9 mouse cellular contexts compared by ENCODE assay signal in genomic region chr7:99962536-99963236, GRCm38 (mm10). TPM values are rescaled to one million over a fixed set of nuclear protein-coding genes. Genes with fewer than 3 reads are reported as not detected.
DNase-seq lines count a peak whose midpoint lies in the region; ATAC-seq and TF ChIP-seq lines count a peak whose summit lies in the region.
"Had no signal": no experiment of that assay in that cellular context is flagged by ENCODE, and none has a peak within 500 bp of the region (broad histone marks: within the 10 kb centered on the region; RNA-seq: fewer than 3 reads in every experiment).

No protein-coding gene starts in this region.

- H3K9me3 ChIP-seq in embryonic facial prominence, embryonic 15.5 days (replicated peaks): no peaks in the 10 kb centered on the region
- no peaks in the 10 kb centered on the region for H3K9me3 ChIP-seq in embryonic facial prominence, embryonic 10.5 days
- no peaks in the 10 kb centered on the region for H3K9me3 ChIP-seq in lung, embryonic 14.5 days (ENCODE audit: low read depth, low read length)

- no peak for DNase-seq in embryonic facial prominence, embryonic 10.5 days (ENCODE audit: low spot score)
- no peak for DNase-seq in lung, embryonic 14.5 days
- DNase-seq in lung, postnatal 10 days: no peak
- DNase-seq in kidney, postnatal 14 days: peak; percentile 52
- no peak for DNase-seq in thymus, adult 2 months
- no peak for DNase-seq in ovary, postnatal 14 days (ENCODE audit: low spot score)
- DNase-seq: adrenal gland, adult 2 months had no signal

- no peak for TF ChIP-seq POLR2A in olfactory bulb, adult 2 months (IDR thresholded peaks at IDR 0.05; ENCODE audit: insufficient read depth, low read depth, low read length)
- TF ChIP-seq POLR2A in thymus, adult 2 months (IDR thresholded peaks at IDR 0.05; ENCODE audit: control insufficient read depth, extremely low read depth, insufficient read depth, low read length, poor library complexity): no peak

- H3K4me2 ChIP-seq in embryonic facial prominence, embryonic 15.5 days (replicated peaks): no peak overlapping the region
- no peak overlapping the region for H3K4me2 ChIP-seq in lung, embryonic 14.5 days

- H3K9ac ChIP-seq in embryonic facial prominence, embryonic 15.5 days: no peak overlapping the region
- no peak overlapping the region for H3K9ac ChIP-seq in lung, embryonic 14.5 days

- no peaks in the 10 kb centered on the region for H3K27me3 ChIP-seq in embryonic facial prominence, embryonic 15.5 days
- no peaks in the 10 kb centered on the region for H3K27me3 ChIP-seq in embryonic facial prominence, embryonic 10.5 days (replicated peaks; ENCODE audit: low read depth, poor library complexity, severe bottlenecking)
- no peaks in the 10 kb centered on the region for H3K27me3 ChIP-seq in lung, embryonic 14.5 days (ENCODE audit: insufficient read depth, low read length)
- no peaks in the 10 kb centered on the region for H3K27me3 ChIP-seq in thymus, adult 2 months (ENCODE audit: control insufficient read depth, insufficient read depth, low read length)

- no peak for ATAC-seq in embryonic facial prominence, embryonic 15.5 days (ENCODE audit: insufficient number of reproducible peaks, low FRiP score, low TSS enrichment, low read depth)
- ATAC-seq in lung, embryonic 14.5 days (ENCODE audit: insufficient read depth): no peak

- TF ChIP-seq CTCF in lung, embryonic 14.5 days (IDR thresholded peaks at IDR 0.05; ENCODE audit: low read depth): no peak
- no peak for TF ChIP-seq CTCF in olfactory bulb, adult 2 months (IDR thresholded peaks at IDR 0.05; ENCODE audit: insufficient read depth, low read depth, low read length)
- TF ChIP-seq CTCF in thymus, adult 2 months (IDR thresholded peaks at IDR 0.05; ENCODE audit: borderline replicate concordance, control insufficient read depth, extremely low read depth, insufficient read depth, low read length, poor library complexity): no peak

- peaks cover 32% of the 10 kb centered on the region for H3K4me1 ChIP-seq in embryonic facial prominence, embryonic 15.5 days
- peaks cover 36% of the 10 kb centered on the region for H3K4me1 ChIP-seq in embryonic facial prominence, embryonic 10.5 days
- H3K4me1 ChIP-seq in lung, embryonic 14.5 days (ENCODE audit: insufficient read depth): peaks cover 13% of the 10 kb centered on the region
- peaks cover 19% of the 10 kb centered on the region for H3K4me1 ChIP-seq in olfactory bulb, adult 2 months (ENCODE audit: control insufficient read depth, insufficient read depth, low read length)
- H3K4me1 ChIP-seq in thymus, adult 2 months (replicated peaks; ENCODE audit: control insufficient read depth, insufficient read depth, low read length): peaks cover 14% of the 10 kb centered on the region

- WGBS in embryonic facial prominence, embryonic 15.5 days: 73% methylated on average over 8 of the region's 8 CpGs
- WGBS in embryonic facial prominence, embryonic 10.5 days: 76% methylated on average over 8 of the region's 8 CpGs
- WGBS in lung, embryonic 14.5 days: 53% methylated on average over 8 of the region's 8 CpGs
- WGBS in olfactory bulb, adult 2 months: 50% methylated on average over 8 of the region's 8 CpGs
- 26% methylated on average over 8 of the region's 8 CpGs for WGBS in thymus, adult 2 months

- no peak overlapping the region for H3K4me3 ChIP-seq in embryonic facial prominence, embryonic 15.5 days (replicated peaks)
- no peak overlapping the region for H3K4me3 ChIP-seq in embryonic facial prominence, embryonic 10.5 days
- no peak overlapping the region for H3K4me3 ChIP-seq in lung, embryonic 14.5 days (ENCODE audit: low read depth, low read length)
- H3K4me3 ChIP-seq in olfactory bulb, adult 2 months (ENCODE audit: insufficient read depth, low read depth, low read length): no peak overlapping the region
- no peak overlapping the region for H3K4me3 ChIP-seq in thymus, adult 2 months (ENCODE audit: control insufficient read depth, insufficient read depth, low read length)

- 0 out of 2 replicates have a peak overlapping the region, but pooled peaks have one; percentile 22 for H3K27ac ChIP-seq in embryonic facial prominence, embryonic 15.5 days (replicated peaks)
- H3K27ac ChIP-seq in embryonic facial prominence, embryonic 10.5 days (replicated peaks): no peak overlapping the region
- 0 out of 2 replicates have a peak overlapping the region, but pooled peaks have one; percentile 34 for H3K27ac ChIP-seq in lung, embryonic 14.5 days (ENCODE audit: low read depth)
- peak overlapping the region; percentile 51; the same call in 1 of the 2 replicates for H3K27ac ChIP-seq in olfactory bulb, adult 2 months (ENCODE audit: insufficient read depth, low read depth, low read length)
- H3K27ac ChIP-seq in thymus, adult 2 months (ENCODE audit: control insufficient read depth, insufficient read depth, low read length): no peak overlapping the region

- H3K36me3 ChIP-seq in embryonic facial prominence, embryonic 15.5 days: no peaks in the 10 kb centered on the region
- H3K36me3 ChIP-seq in embryonic facial prominence, embryonic 10.5 days (replicated peaks): no peaks in the 10 kb centered on the region
- no peaks in the 10 kb centered on the region for H3K36me3 ChIP-seq in lung, embryonic 14.5 days (ENCODE audit: insufficient read depth)
- no peaks in the 10 kb centered on the region for H3K36me3 ChIP-seq in thymus, adult 2 months (ENCODE audit: control insufficient read depth, insufficient read depth, low read length)

RNA-seq across cellular contexts. Expression of gene Rnf169, which starts 17.6 kb away (rescaled TPM):
- 5.4 and 5.6 TPM in 2 replicates for polyA plus RNA-seq in embryonic facial prominence, embryonic 15.5 days (2015; fragmentation: Nextera tagmentation; extraction: Ambion mirVana)
- polyA plus RNA-seq in embryonic facial prominence, embryonic 10.5 days (2016; fragmentation: Nextera tagmentation; extraction: Ambion mirVana): 5.4 and 5.7 TPM in 2 replicates
- 7.8 and 8.1 TPM in 2 replicates for polyA plus RNA-seq in lung, embryonic 14.5 days (2014; fragmentation: Nextera tagmentation; extraction: Ambion mirVana)
- 42.4 TPM in 1 of 2 replicates, not detected in the other for polyA plus RNA-seq in olfactory bulb, adult 2 months (2012; ENCODE audit: insufficient read depth, insufficient read length, low replicate concordance, missing spikeins)
- 13.3 and 16.4 TPM in 2 replicates for polyA plus RNA-seq in thymus, adult 2 months (2012; rRNA removed)

RNA-seq across cellular contexts. Expression of gene Chrdl2, which starts 43.3 kb away (rescaled TPM):
- 1.8 and 1.9 TPM in 2 replicates for polyA plus RNA-seq in embryonic facial prominence, embryonic 15.5 days (2015; fragmentation: Nextera tagmentation; extraction: Ambion mirVana)
- 0.71 and 0.77 TPM in 2 replicates for polyA plus RNA-seq in embryonic facial prominence, embryonic 10.5 days (2016; fragmentation: Nextera tagmentation; extraction: Ambion mirVana)
- 0.12 TPM in 1 of 2 replicates, not detected in the other for polyA plus RNA-seq in lung, embryonic 14.5 days (2014; fragmentation: Nextera tagmentation; extraction: Ambion mirVana)
- polyA plus RNA-seq in olfactory bulb, adult 2 months (2012; ENCODE audit: insufficient read depth, insufficient read length, low replicate concordance, missing spikeins): not detected in 2 replicates
- 0.05 TPM in 1 of 2 replicates, not detected in the other for polyA plus RNA-seq in thymus, adult 2 months (2012; rRNA removed)
- polyA plus RNA-seq: adrenal gland, adult 2 months had no signal

Comparison
In these comparisons a context has a peak if more than half of its experiments do, and no peak if none do; other contexts are left out.
1. H3K27ac ChIP-seq: peak in embryonic facial prominence, embryonic 15.5 days (single experiment), lung, embryonic 14.5 days (single experiment) and olfactory bulb, adult 2 months (single experiment); none in embryonic facial prominence, embryonic 10.5 days (single experiment) and thymus, adult 2 months (single experiment).